Mouse (Mus musculus): ENCODE measurements at regions not wholly inside any gene's neighbourhood (a gene's known extent, or its start where the extent isn't known, plus 50 kb on each side); places are given as distances from the start of the nearest gene placed in this dataset.
"Not testable (repeated sequence)": the region's sequence is repeated elsewhere in the genome, so short reads cannot be mapped to it uniquely, and the experiment has no call there.

- in situ Hi-C loops (cut with MboI, MseI): no loop called here
These were observed 130.9 kb downstream of the Gmnc start for GRCm38 (mm10) chr16:26860566-26860965.

- in situ Hi-C loops (cut with MboI, MseI): no loop called here
These were observed 142.3 kb downstream of the Gmnc start for GRCm38 (mm10) chr16:26849191-26849590.

- in situ Hi-C loops (cut with MboI, MseI): loop anchor here (10.0 kb wide), 1 partner anchor 1438 kb away; no protein-coding TSS in a partner anchor
These were observed 164.4 kb downstream of the Gmnc start for GRCm38 (mm10) chr16:26827006-26827405.

- in situ Hi-C loops (cut with MboI, MseI): not testable (repeated sequence)
These were observed 180.3 kb downstream of the Gmnc start for GRCm38 (mm10) chr16:26811201-26811600.

- in situ Hi-C loops (cut with MboI, MseI): no loop called here
These were observed 186.0 kb downstream of the Gmnc start for GRCm38 (mm10) chr16:26805426-26805825.

- in situ Hi-C loops (cut with MboI, MseI): loop anchor here (25.0 kb wide), 1 partner anchor 675 kb away; no protein-coding TSS in a partner anchor
These were observed 204.3 kb downstream of the Gmnc start for GRCm38 (mm10) chr16:26787042-26787620.

GRCm38 (mm10) chr16:26782331-26782730, 200.8 kb downstream of the Il1rap start:
- in situ Hi-C loops (cut with MboI, MseI): loop anchor here (25.0 kb wide), 1 partner anchor 680 kb away; no protein-coding TSS in a partner anchor
